Mouse (Mus musculus): ENCODE data around the gene Hebp2. TPM values are rescaled to one million over a fixed set of nuclear protein-coding genes. Genes with fewer than 3 reads are reported as not detected.

Hebp2 gene
- polyA plus RNA-seq, 1 experiment from 2014 or later = 19.1 TPM

DNA sequence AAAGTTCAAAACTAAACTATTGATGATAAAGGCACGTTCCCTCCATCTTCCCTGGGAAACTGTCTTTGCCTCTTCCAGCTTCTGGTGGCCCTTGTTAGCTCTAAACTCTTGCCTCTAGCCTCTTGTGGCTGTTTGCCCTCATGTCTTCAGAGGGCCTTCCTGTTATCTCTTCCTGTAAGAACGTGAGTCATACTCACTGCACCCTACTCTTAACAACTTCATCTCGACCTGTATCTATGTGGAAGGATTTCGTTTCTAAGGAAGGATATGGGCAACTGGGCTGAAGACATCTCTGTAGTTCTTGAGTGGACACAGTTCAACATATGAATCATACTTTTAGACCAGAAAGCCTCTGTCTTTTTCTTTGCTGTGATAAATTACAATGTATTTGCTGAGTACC, 53.9 kb downstream of the Hebp2 start:
- WGBS = 64% methylated on average over 4 of the region's 4 CpGs
- no peak overlapping the region for H3K27ac ChIP-seq
- DNase-seq (ENCODE audit: low spot score) = no peak
- H3K36me3 ChIP-seq (ENCODE audit: insufficient read depth, low read length) = no peaks in the 10 kb centered on the region
- H3K9me3 ChIP-seq (replicated peaks; ENCODE audit: low read length) = no peaks in the 10 kb centered on the region
- 0 out of 2 replicates have a peak, but pooled peaks cover 7% of the 10 kb centered on the region for H3K4me1 ChIP-seq (replicated peaks; ENCODE audit: insufficient read depth, low read length)
- no peak overlapping the region for H3K4me2 ChIP-seq (ENCODE audit: low read length)
- no peak overlapping the region for H3K4me3 ChIP-seq (replicated peaks; ENCODE audit: low read depth, low read length)
- no peak for ATAC-seq (replicated peaks; ENCODE audit: low FRiP score, low read depth)
- H3K27me3 ChIP-seq (ENCODE audit: insufficient read depth, low read length) = no peaks in the 10 kb centered on the region
- no peak overlapping the region for H3K9ac ChIP-seq (ENCODE audit: low read depth, low read length)
- no peak for TF ChIP-seq CTCF (IDR thresholded peaks at IDR 0.05; ENCODE audit: low read depth)

DNA sequence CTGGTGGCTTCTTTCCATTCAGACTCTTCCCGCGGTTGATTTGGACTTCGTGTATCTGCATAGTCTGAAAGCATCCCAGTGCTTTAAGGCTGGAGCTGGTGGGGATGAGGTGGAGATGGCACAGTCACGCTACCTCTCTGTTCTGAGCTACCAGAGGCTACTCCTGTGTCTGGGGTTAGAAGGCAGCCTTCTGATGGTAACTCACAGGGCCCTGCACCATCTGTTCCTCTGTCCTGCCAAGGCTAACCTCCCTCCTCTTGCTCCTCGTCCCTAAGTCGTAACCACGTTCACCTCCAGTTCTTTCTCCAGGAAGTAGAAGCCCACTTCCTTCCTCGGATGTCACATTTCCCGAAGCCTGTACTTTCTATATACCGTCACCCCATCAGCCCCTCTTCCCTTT, 55.9 kb downstream of the Hebp2 start:
- no peak for DNase-seq (ENCODE audit: low spot score)
- no peaks in the 10 kb centered on the region for H3K9me3 ChIP-seq (replicated peaks; ENCODE audit: low read length)
- no peak for TF ChIP-seq CTCF (IDR thresholded peaks at IDR 0.05; ENCODE audit: low read depth)
- no peak overlapping the region for H3K4me2 ChIP-seq (ENCODE audit: low read length)
- H3K27ac ChIP-seq = no peak overlapping the region
- no peak overlapping the region for H3K9ac ChIP-seq (ENCODE audit: low read depth, low read length)
- no peaks in the 10 kb centered on the region for H3K27me3 ChIP-seq (ENCODE audit: insufficient read depth, low read length)
- no peaks in the 10 kb centered on the region for H3K36me3 ChIP-seq (ENCODE audit: insufficient read depth, low read length)
- WGBS = 71% methylated on average over 10 of the region's 10 CpGs
- no peak for ATAC-seq (replicated peaks; ENCODE audit: low FRiP score, low read depth)
- H3K4me3 ChIP-seq (replicated peaks; ENCODE audit: low read depth, low read length) = no peak overlapping the region
- 0 out of 2 replicates have a peak, but pooled peaks cover 7% of the 10 kb centered on the region for H3K4me1 ChIP-seq (replicated peaks; ENCODE audit: insufficient read depth, low read length)

Other genes starting within 250 kb of the Hebp2 start
- 8.5 and 8.8 TPM in 2 replicates for gene Nhsl1, start 227.1 kb downstream of the Hebp2 start, polyA plus RNA-seq (2015; fragmentation: Nextera tagmentation; extraction: Ambion mirVana)
- gene Arfgef3, start 197.9 kb upstream of the Hebp2 start, polyA plus RNA-seq (2015; fragmentation: Nextera tagmentation; extraction: Ambion mirVana) = 1.1 and 1.2 TPM in 2 replicates
- gene Gm4922, start 240.7 kb upstream of the Hebp2 start, polyA plus RNA-seq (2015; fragmentation: Nextera tagmentation; extraction: Ambion mirVana) = not detected in 2 replicates